8 mouse cellular contexts compared by ENCODE assay signal in genomic region chr5:129020300-129020668, GRCm38 (mm10). TPM values are rescaled to one million over a fixed set of nuclear protein-coding genes. Genes with fewer than 3 reads are reported as not detected.
A peak's percentile ranks its signal among the peaks of the same experiment; 100 is the strongest.
DNase-seq lines count a peak whose midpoint lies in the region; ATAC-seq and TF ChIP-seq lines count a peak whose summit lies in the region.

No protein-coding gene starts in this region.

- no peaks in the 10 kb centered on the region for H3K27me3 ChIP-seq in hindbrain, embryonic 12.5 days
- H3K27me3 ChIP-seq in midbrain, embryonic 11.5 days (ENCODE audit: control insufficient read depth, insufficient read depth, low read length): no peaks in the 10 kb centered on the region

- H3K4me2 ChIP-seq in hindbrain, embryonic 12.5 days (replicated peaks): peak overlapping the region; percentile 68
- peak overlapping the region; percentile 88 for H3K4me2 ChIP-seq in midbrain, embryonic 11.5 days

- H3K27ac ChIP-seq in layer of hippocampus, adult 2 months: peak overlapping the region; percentile 97
- H3K27ac ChIP-seq in brown adipose tissue, adult 24 weeks (replicated peaks; ENCODE audit: low read depth, low read length): peak overlapping the region; percentile 85
- H3K27ac ChIP-seq in hindbrain, embryonic 12.5 days: peak overlapping the region; percentile 99
- peak overlapping the region; percentile 93 for H3K27ac ChIP-seq in midbrain, embryonic 11.5 days (ENCODE audit: low read depth, low read length)

- peak; percentile 71 for ATAC-seq in hindbrain, embryonic 12.5 days (ENCODE audit: low FRiP score)
- peak; percentile 78 for ATAC-seq in midbrain, embryonic 11.5 days (ENCODE audit: low FRiP score)

- WGBS in hindbrain, embryonic 12.5 days: under 1% methylated on average over 49 of the region's 56 CpGs
- WGBS in midbrain, embryonic 11.5 days: 0% methylated on average over 39 of the region's 56 CpGs

- no peak for DNase-seq in layer of hippocampus, adult 2 months (ENCODE audit: low spot score in 2 of 2)
- DNase-seq in layer of hippocampus, postnatal 14 days (ENCODE audit: low spot score in 2 of 2): no peak
- DNase-seq in midbrain, embryonic 11.5 days (ENCODE audit: low spot score, missing footprints): no peak
- DNase-seq in ovary, postnatal 14 days (ENCODE audit: low spot score): no peak
- no peak for DNase-seq in right cerebral cortex, postnatal 14 days
- no peak for DNase-seq in frontal cortex, adult 2 months (ENCODE audit: extremely low spot score in 1 of 2, low spot score in 1 of 2)

- peak overlapping the region; percentile 98 for H3K9ac ChIP-seq in hindbrain, embryonic 12.5 days
- H3K9ac ChIP-seq in midbrain, embryonic 11.5 days (ENCODE audit: low read length): peak overlapping the region; percentile 99

- H3K4me3 ChIP-seq in layer of hippocampus, adult 2 months: peak overlapping the region; percentile 91
- peak overlapping the region; percentile 87 for H3K4me3 ChIP-seq in brown adipose tissue, adult 24 weeks (ENCODE audit: insufficient read depth, low read depth, low read length)
- peak overlapping the region; percentile 95 for H3K4me3 ChIP-seq in hindbrain, embryonic 12.5 days
- H3K4me3 ChIP-seq in midbrain, embryonic 11.5 days (ENCODE audit: low read depth, low read length): peak overlapping the region; percentile 95

- no peaks in the 10 kb centered on the region for H3K9me3 ChIP-seq in hindbrain, embryonic 12.5 days (replicated peaks)
- no peaks in the 10 kb centered on the region for H3K9me3 ChIP-seq in midbrain, embryonic 11.5 days (ENCODE audit: control insufficient read depth, low read length)

- peak; percentile 32; the same call in 1 of the 2 replicates for TF ChIP-seq CTCF in layer of hippocampus, adult 2 months (conservative IDR thresholded peaks at IDR 0.05)

- peaks cover 6% of the 10 kb centered on the region for H3K4me1 ChIP-seq in brown adipose tissue, adult 24 weeks (ENCODE audit: control insufficient read depth, insufficient read depth, insufficient read length, low read length)
- peaks cover 8% of the 10 kb centered on the region for H3K4me1 ChIP-seq in hindbrain, embryonic 12.5 days
- peaks cover 6% of the 10 kb centered on the region for H3K4me1 ChIP-seq in midbrain, embryonic 11.5 days (ENCODE audit: control insufficient read depth, insufficient read depth, low read length)

- H3K36me3 ChIP-seq in hindbrain, embryonic 12.5 days: peaks cover 17% of the 10 kb centered on the region
- peaks cover 8% of the 10 kb centered on the region; the same call in 1 of the 2 replicates for H3K36me3 ChIP-seq in midbrain, embryonic 11.5 days (ENCODE audit: control insufficient read depth, insufficient read depth, low read length)

RNA-seq across cellular contexts. Expression of gene Ran, which starts 0.4 kb away (rescaled TPM):
- total RNA-seq in layer of hippocampus, adult 2 months (2021): 100 to 1,000 TPM; 160 to 167 TPM
- 100 to 1,000 TPM; 153 to 155 TPM for total RNA-seq in layer of hippocampus, postnatal 14 days (2021)
- 71.5 and 92.5 TPM in 2 replicates for polyA plus RNA-seq in brown adipose tissue, adult 24 weeks (2012; ENCODE audit: insufficient read depth, insufficient read length, missing spikeins)
- 542 and 547 TPM in 2 replicates for polyA plus RNA-seq in hindbrain, embryonic 12.5 days (2016; fragmentation: Nextera tagmentation; extraction: Ambion mirVana)
- 948 and 951 TPM in 2 replicates for polyA plus RNA-seq in midbrain, embryonic 11.5 days (2014; fragmentation: Nextera tagmentation; extraction: Ambion mirVana)
- polyA plus RNA-seq in frontal cortex, adult 2 months (2012; rRNA removed): 132 and 137 TPM in 2 replicates

RNA-seq across cellular contexts. Expression of gene Stx2, which starts 11.9 kb away (rescaled TPM):
- total RNA-seq in layer of hippocampus, adult 2 months (2021): 10 to 100 TPM; 30.9 to 31.8 TPM
- total RNA-seq in layer of hippocampus, postnatal 14 days (2021): 10 to 100 TPM; 31.0 to 33.1 TPM
- 5.5 and 8.2 TPM in 2 replicates for polyA plus RNA-seq in brown adipose tissue, adult 24 weeks (2012; ENCODE audit: insufficient read depth, insufficient read length, missing spikeins)
- 30.8 and 32.7 TPM in 2 replicates for polyA plus RNA-seq in hindbrain, embryonic 12.5 days (2016; fragmentation: Nextera tagmentation; extraction: Ambion mirVana)
- polyA plus RNA-seq in midbrain, embryonic 11.5 days (2014; fragmentation: Nextera tagmentation; extraction: Ambion mirVana): 26.0 and 27.6 TPM in 2 replicates
- 37.6 and 44.6 TPM in 2 replicates for polyA plus RNA-seq in frontal cortex, adult 2 months (2012; rRNA removed)
